Mouse (Mus musculus) brain, embryonic 14.5 days (tissue): ENCODE measurements around the gene Dyrk1a. TPM values are rescaled to one million over a fixed set of nuclear protein-coding genes. Genes with fewer than 3 reads are reported as not detected.

Source experiments
- DNase-seq: peaks from one replicate; pipeline ENCODE4 v3.0.0-alpha.2; 2011; ENCODE audit warnings: low read depth
- CTCF ChIP-seq: fragments of 200-500 bp; IDR thresholded peaks from 2 replicates; pipeline ENCODE4 v1.5.1; 2012; ENCODE audit warnings: inconsistent platforms, mild to moderate bottlenecking, moderate library complexity, borderline replicate concordance; ENCODE audit not compliant: insufficient read depth, insufficient read length; ENCODE audit errors: extremely low read depth
- POLR2A ChIP-seq: fragments of 200-500 bp; IDR thresholded peaks from 2 replicates; pipeline ENCODE4 v1.6.1; 2012; ENCODE audit warnings: mild to moderate bottlenecking, inconsistent platforms, borderline replicate concordance; ENCODE audit not compliant: poor library complexity, insufficient read depth, insufficient read length, severe bottlenecking; ENCODE audit errors: extremely low read depth
- polyA plus RNA-seq: library from polyadenylated mRNA; depleted of rRNA; stranded (reverse); fragments of >200 nt; gene quantifications from 2 replicates; pipeline ENCODE4 v1.2.3, GENCODE M21; 2012

Dyrk1a gene
- polyA plus RNA-seq, 1 experiment: 57.3 TPM

DNA sequence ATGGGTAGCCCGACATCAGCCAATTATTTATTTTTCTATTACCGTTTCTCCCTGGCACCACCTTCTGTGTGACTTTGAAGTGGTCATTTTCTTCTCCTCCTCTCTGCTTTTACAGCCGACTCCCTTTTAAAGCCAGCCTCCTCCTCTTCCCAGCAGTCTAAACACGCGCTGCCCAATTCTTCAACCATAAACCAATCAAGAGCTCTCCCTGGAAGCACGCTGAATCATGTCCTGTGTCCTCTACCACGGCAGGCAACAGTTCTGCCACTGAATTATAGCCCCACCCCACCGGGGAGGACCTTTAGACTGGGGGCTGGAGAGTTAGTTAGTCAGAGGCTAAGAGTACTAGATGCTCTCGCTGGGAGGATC is 32.7 kb upstream of the Dyrk1a start:
- no peak for DNase-seq
- TF ChIP-seq CTCF (no peak), POLR2A (no peak)

DNA sequence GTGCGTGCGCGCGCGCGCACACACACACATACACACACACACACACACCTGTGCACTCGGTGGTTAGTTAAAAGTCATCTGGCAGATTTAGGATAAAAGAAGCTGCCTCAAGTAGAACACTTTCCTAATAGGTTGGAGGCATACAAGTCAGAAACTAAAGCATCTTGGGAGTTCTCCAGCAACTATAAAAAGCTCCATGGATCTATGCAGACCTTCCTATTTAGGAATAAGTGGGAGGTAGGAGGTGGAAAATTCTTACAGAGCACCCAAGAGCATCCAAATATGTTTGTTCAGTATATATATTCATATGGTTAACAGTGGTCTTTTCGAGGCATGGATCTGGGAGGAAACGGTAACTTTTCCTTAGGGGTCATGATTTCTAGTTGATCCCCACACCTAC is 29.7 kb upstream of the Dyrk1a start:
- no peak for DNase-seq
- TF ChIP-seq CTCF (no peak), POLR2A (no peak)

DNA sequence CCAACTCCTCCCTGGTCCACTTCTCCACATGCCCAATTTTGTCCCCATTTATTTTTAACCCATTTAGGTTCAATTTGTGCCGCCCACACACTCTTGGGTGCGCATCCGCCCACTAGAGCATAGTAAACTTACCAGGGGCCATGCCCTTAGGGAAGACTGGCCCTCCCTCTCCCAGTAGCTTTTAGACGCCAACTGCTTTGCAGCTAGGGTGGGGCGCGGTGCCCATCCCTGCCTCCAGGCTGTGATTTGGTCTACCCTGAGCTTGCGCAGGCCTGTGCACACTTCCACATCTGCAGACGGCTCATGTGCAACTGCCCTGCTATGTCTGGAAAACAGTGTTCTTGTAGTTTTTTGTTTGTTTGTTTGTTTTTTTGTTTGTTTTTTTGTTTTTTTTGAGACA is 26.9 kb upstream of the Dyrk1a start:
- DNase-seq: no peak
- TF ChIP-seq POLR2A: no peak
- no peak for TF ChIP-seq CTCF

DNA sequence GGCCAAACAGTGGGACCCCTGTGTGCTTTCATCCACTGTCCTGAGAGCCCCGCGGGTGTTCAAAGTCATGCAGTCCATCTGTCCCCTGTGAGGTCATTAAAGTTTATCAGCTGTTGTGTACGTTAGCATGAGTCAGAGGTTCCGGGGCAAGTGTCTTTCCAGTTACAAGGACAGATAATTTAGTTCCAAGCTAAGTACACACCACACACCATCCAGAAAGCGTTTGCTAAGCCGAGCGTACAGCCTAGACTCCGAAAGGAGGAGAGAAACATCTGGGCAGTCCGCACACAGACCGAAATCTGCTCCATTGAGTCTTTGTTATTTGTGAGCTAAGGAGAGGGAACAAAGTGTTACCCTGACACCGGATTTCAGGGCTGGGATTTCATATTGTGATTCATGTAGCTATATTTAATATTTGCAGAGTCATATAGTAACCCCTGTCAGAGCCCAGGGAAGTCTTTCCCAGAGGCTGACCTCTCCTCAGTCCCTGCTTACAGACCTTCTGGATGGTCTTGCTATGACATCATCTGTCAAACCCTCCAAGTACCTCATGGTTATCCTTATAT is 25.2 kb upstream of the Dyrk1a start:
- TF ChIP-seq POLR2A (no peak), CTCF (no peak)
- no peak for DNase-seq

DNA sequence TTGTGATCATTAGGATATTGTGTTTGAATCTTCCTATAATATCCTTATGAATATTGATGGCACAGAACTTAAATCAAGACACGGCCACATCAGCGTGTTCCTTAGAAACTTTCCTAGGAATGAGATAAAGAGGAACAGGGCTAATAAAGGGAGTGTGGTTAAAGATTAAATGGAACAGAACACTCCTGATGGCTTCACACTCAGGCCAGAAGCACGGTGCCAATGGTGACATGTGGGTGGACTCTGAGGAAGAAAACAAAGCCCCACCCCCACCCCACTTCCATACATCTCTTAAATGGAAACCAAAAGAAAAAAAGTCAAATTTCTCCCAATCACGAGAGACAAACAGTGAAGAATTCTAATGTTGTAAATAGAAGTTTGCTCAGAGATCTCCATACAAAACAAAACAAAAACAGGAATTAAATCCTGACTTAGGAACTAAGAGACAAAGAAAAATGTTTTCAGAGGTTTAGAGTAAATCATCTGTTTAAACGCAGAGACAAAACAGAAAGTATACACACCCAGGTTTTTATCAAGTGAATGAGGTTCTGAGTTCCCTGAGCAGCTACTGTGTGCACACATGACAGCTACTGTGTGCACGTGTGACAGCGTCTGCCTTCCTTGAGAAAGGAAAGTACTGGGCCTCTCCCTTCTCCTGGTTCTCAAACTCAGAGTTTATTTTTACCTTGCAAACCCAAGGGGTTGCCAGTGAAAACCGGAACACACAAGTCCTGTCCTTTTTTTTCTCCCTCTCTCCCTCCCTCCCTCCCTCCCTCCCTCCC is 23.8 kb upstream of the Dyrk1a start:
- TF ChIP-seq POLR2A (no peak), CTCF (no peak)
- no peak for DNase-seq

DNA sequence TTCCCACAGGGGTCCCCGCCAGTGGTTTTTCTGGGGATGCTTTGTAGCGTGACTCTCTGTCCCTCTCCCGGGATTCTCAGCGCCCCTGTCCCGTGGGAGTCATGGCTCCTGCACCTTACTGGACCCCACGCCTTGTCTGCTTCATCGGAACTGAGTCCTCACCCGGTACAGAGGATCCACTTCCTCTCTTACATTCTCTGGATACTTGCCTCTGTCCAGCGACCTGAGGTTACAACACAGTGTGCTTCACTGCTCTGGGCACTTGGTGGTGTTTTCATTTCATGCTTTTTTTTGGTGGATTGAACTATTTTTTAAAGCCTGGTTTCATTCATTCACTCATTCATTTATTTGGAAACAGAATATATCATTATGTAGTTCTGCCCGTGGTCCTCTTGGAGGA is 20.0 kb upstream of the Dyrk1a start:
- DNase-seq: no peak
- TF ChIP-seq POLR2A (no peak), CTCF (no peak)

DNA sequence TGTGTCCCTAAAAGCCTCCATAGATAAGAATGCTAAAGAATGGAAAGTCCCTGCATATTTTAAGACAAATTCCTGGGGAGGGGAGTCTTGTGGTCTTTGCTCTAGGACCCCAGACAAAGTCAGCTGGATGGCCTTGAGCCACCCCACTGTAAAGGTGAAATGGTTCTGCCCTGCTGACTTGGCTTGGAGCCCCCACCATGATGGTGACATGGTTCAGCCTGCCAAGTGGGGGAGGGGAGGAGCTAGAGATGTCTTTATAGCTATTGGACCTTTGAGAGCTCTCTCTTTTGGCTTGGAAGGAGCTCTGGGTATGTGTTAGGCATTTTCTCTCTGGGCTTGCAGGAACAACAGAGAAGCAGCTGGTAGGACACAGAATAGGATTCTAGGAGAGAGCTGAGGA is 17.9 kb upstream of the Dyrk1a start:
- no peak for TF ChIP-seq CTCF
- no peak for TF ChIP-seq POLR2A
- DNase-seq: peak; percentile 4

DNA sequence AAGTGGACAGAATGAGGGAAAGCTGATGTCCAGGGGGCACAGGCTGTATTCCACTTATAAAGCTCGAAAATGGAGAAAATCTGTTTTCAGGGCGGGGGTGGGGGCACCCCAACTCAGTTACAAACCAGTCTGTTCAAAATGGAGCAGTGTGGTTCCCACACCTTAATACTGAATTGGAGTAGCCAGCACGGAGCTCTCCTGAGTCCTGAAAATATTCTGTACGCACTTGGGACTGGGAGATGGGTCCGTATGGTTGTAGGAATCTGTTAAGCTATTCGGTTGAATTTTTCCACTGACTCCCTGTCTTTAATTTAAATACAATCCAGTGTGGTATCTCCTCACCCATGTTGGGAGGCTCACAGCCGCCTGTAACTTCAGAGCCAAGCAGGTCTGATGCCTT is 14.5 kb upstream of the Dyrk1a start:
- DNase-seq: no peak
- TF ChIP-seq CTCF (no peak), POLR2A (no peak)

DNA sequence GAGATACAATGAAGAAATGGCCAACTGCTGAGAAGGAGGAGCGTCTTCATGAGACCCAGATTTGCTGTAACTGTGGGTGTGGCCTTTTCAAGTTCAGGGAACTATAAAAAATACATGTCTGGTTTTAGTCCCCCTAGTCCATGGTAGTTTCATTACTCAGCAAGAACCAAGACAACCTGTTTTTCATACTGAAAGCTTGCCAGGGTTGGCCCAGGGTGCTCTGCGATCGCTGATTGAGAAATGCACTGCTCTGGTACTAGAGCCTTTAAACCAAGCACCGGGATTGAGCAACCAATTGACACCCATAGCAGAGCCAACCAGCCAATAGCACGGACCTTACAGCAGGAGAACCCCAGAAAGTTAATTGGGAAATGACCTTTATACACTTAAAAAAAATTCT is 13.6 kb upstream of the Dyrk1a start:
- DNase-seq: no peak
- TF ChIP-seq POLR2A: no peak
- no peak for TF ChIP-seq CTCF

DNA sequence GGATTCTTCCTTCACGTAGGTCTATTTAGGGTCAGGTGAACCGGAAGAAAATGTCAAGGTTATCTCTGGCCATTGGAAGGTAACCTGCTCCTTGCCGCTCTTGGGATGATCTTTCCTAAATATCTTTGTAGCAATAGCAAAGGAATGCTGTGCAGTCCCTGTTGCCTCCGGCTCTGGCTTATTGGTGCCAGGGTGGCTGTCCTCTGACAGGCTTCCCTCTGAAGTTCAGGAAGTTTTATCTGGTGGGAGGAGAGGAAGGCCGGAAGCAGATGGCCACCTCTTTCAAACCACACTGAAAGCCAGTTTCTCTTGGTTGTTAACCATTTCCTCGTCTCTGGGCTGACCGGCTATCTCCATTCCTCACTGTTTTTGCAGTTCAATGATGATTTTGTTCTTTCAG is 10.5 kb upstream of the Dyrk1a start:
- TF ChIP-seq POLR2A (no peak), CTCF (no peak)
- no peak for DNase-seq

DNA sequence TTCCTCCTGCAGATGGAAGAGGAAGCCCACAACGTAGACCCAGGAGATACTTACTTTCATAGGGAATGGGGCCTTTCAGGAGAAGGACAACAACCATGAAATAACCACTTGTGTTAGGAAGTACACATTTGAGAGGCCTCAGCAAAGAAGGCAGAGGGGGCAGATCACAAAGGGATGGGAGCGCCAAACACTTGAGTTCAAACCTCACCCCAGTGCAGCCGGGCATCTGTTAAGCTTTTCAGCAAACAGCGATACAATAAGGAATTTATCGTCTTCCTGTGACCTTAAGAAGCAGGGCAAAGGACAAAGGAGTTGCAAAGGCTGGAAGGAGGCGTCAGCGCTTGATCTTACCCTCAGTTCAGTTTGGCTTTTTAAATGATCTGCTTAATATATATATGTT is 10.0 kb upstream of the Dyrk1a start:
- TF ChIP-seq CTCF: no peak
- no peak for TF ChIP-seq POLR2A
- no peak for DNase-seq

DNA sequence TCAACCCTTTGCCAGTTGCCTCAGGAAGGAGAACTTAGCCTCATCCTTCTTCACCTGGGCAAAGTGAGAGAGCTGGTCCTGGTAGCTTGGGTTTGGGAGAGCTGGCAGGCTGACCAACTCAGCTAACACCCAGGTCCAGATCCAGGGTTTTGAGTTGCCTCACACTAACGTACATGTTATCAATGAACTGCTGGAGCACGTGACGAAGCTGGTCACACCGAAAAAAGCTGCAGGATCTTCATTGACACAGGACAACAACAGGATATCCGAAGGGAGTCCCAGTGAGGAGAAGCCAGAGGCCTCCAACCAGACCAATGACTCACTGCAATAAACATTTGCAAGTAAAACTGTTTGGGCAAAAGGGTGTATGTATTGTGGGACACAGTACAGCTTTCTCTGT is 9.2 kb upstream of the Dyrk1a start:
- TF ChIP-seq CTCF (no peak), POLR2A (no peak)
- DNase-seq: no peak

DNA sequence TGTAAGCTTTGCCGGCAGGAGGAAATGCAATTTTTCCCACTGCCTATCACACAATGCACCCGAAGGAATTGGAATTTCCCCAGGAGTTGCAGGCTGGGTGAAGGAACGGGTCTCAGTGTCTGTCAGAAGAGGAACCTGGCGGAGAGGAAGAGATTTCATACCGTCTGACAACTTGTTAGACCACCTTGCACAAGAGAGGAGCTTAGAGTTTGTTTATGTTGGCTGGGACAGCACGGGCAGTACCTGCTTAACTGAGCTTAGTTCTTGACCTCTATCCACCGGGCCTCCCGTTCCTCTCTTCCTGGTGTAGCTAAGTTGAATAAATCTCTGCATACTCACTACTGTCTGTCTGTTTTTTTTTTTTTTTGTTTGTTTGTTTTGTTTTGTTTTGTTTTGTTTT is 3.7 kb upstream of the Dyrk1a start:
- TF ChIP-seq POLR2A (no peak), CTCF (no peak)
- no peak for DNase-seq
